Mouse (Mus musculus) small intestine, adult 2 months (tissue): ENCODE results near the gene Slc25a15. TPM values are rescaled to one million over a fixed set of nuclear protein-coding genes. Genes with fewer than 3 reads are reported as not detected.
A peak's percentile ranks its signal among the peaks of the same experiment; 100 is the strongest.

Experiments used
- H3K27ac ChIP-seq: fragments of 200-500 bp; 2 replicates; pipeline ENCODE4 v1.5.1; 2012; ENCODE audit warnings: low read depth, low read length, control low read depth, inconsistent platforms; ENCODE audit not compliant: insufficient read depth
- H3K27me3 ChIP-seq: fragments of 200-500 bp; 2 replicates; pipeline ENCODE4 v1.6.1; 2012; ENCODE audit warnings: mild to moderate bottlenecking, moderate library complexity, low read length, inconsistent platforms; ENCODE audit not compliant: control insufficient read depth, insufficient read depth
- H3K36me3 ChIP-seq: fragments of 200-500 bp; 2 replicates; pipeline ENCODE4 v1.6.1; 2012; ENCODE audit warnings: mild to moderate bottlenecking, low read length, control low read depth, inconsistent platforms; ENCODE audit not compliant: control insufficient read depth, insufficient read depth
- H3K4me1 ChIP-seq: fragments of 200-500 bp; 2 replicates; pipeline ENCODE4 v1.6.1; 2012; ENCODE audit warnings: low read length, inconsistent platforms, mixed read lengths; ENCODE audit not compliant: control insufficient read depth, insufficient read depth, insufficient read length
- H3K4me3 ChIP-seq: fragments of 200-500 bp; 2 replicates; pipeline ENCODE4 v1.5.1; 2012; ENCODE audit warnings: low read depth, mild to moderate bottlenecking, control low read depth, inconsistent platforms, low read length, moderate library complexity
- CTCF ChIP-seq: fragments of 200-500 bp; IDR thresholded peaks from 2 replicates; pipeline ENCODE4 v1.5.1; 2012; ENCODE audit warnings: low read depth, mild to moderate bottlenecking, control low read depth, inconsistent platforms, low read length, moderate library complexity, mixed read lengths; ENCODE audit not compliant: insufficient replicate concordance, insufficient read length; ENCODE audit errors: extremely low read depth
- POLR2A ChIP-seq: fragments of 200-500 bp; IDR thresholded peaks from 2 replicates; pipeline ENCODE4 v1.6.1; 2012; ENCODE audit warnings: low read depth, mild to moderate bottlenecking, control low read depth, inconsistent platforms, low read length, moderate library complexity
- WGBS: fragments of 180-500 bp; shearing (Covaris S2); methylation state at CpG from one replicate; pipeline ENCODE4 v1.1.7; 2018; 5-methylcytosine and 5-hydroxymethylcytosine counted together
- polyA plus RNA-seq: library from polyadenylated mRNA; depleted of rRNA; stranded (reverse); fragments of >200 nt; gene quantifications from 2 replicates; pipeline ENCODE4 v1.2.3, GENCODE M21; 2012

The Slc25a15 gene
- polyA plus RNA-seq, 1 experiment: 52.2 TPM

GRCm38 (mm10) chr8:22399285-22399880, 986 bp upstream of the Slc25a15 start:
- H3K27me3 ChIP-seq: no peaks in the 10 kb centered on the region
- H3K36me3 ChIP-seq: peaks cover 4% of the 10 kb centered on the region; the same call in 1 of the 2 replicates
- TF ChIP-seq CTCF: peak; percentile 11; the same call in 1 of the 2 replicates
- no peak for TF ChIP-seq POLR2A
- WGBS: 64% methylated on average over 8 of the region's 8 CpGs
- H3K27ac ChIP-seq: peak overlapping the region; percentile 89; the same call in 1 of the 2 replicates
- peaks cover 5% of the 10 kb centered on the region; the same call in 1 of the 2 replicates for H3K4me1 ChIP-seq
- H3K4me3 ChIP-seq: no peak overlapping the region; the same call in 1 of the 2 replicates

GRCm38 (mm10) chr8:22397811-22398141, 621 bp downstream of the Slc25a15 start:
- peak overlapping the region; percentile 65 for H3K27ac ChIP-seq
- WGBS: 0% methylated on average over 13 of the region's 13 CpGs
- no peak for TF ChIP-seq CTCF
- no peak for TF ChIP-seq POLR2A
- H3K36me3 ChIP-seq: peaks cover 13% of the 10 kb centered on the region
- H3K4me1 ChIP-seq: peaks cover 10% of the 10 kb centered on the region; the same call in 1 of the 2 replicates
- H3K4me3 ChIP-seq: peak overlapping the region; percentile 84
- no peaks in the 10 kb centered on the region for H3K27me3 ChIP-seq

- peaks cover 18% of the 10 kb centered on the region for H3K4me1 ChIP-seq
- H3K27ac ChIP-seq: peak overlapping the region; percentile 85
- peak overlapping the region; percentile 32; the same call in 1 of the 2 replicates for H3K4me3 ChIP-seq
- H3K27me3 ChIP-seq: no peaks in the 10 kb centered on the region
- WGBS: 75% methylated on average over 8 of the region's 8 CpGs
- peaks cover 22% of the 10 kb centered on the region for H3K36me3 ChIP-seq
- no peak for TF ChIP-seq POLR2A
- TF ChIP-seq CTCF: no peak
Measured at GRCm38 (mm10) chr8:22395256-22395655, 3.1 kb downstream of the Slc25a15 start.

GRCm38 (mm10) chr8:22394471-22394870, 3.9 kb downstream of the Slc25a15 start:
- H3K27me3 ChIP-seq: no peaks in the 10 kb centered on the region
- peaks cover 30% of the 10 kb centered on the region for H3K36me3 ChIP-seq
- peak overlapping the region; percentile 32; the same call in 1 of the 2 replicates for H3K4me3 ChIP-seq
- H3K4me1 ChIP-seq: peaks cover 23% of the 10 kb centered on the region
- TF ChIP-seq POLR2A (no peak), CTCF (no peak)
- peak overlapping the region; percentile 85 for H3K27ac ChIP-seq
- WGBS: 33% methylated on average over 4 of the region's 4 CpGs

GRCm38 (mm10) chr8:22390766-22391463, 7.5 kb downstream of the Slc25a15 start:
- H3K27me3 ChIP-seq: no peaks in the 10 kb centered on the region
- H3K4me3 ChIP-seq: no peak overlapping the region
- peaks cover 59% of the 10 kb centered on the region for H3K36me3 ChIP-seq
- peaks cover 23% of the 10 kb centered on the region for H3K4me1 ChIP-seq
- WGBS: 21% methylated on average over 8 of the region's 8 CpGs
- peak overlapping the region; percentile 89 for H3K27ac ChIP-seq
- TF ChIP-seq CTCF: peak; percentile 20; the same call in 1 of the 2 replicates
- TF ChIP-seq POLR2A: no peak

- peaks cover 18% of the 10 kb centered on the region for H3K4me1 ChIP-seq
- peaks cover 65% of the 10 kb centered on the region for H3K36me3 ChIP-seq
- TF ChIP-seq POLR2A: no peak
- TF ChIP-seq CTCF: no peak
- WGBS: 65% methylated on average over 10 of the region's 10 CpGs
- no peak overlapping the region for H3K4me3 ChIP-seq
- H3K27me3 ChIP-seq: no peaks in the 10 kb centered on the region
- H3K27ac ChIP-seq: peak overlapping the region; percentile 88
Measured at GRCm38 (mm10) chr8:22389874-22390273, 8.5 kb downstream of the Slc25a15 start.

- H3K4me3 ChIP-seq: no peak overlapping the region
- H3K27ac ChIP-seq: no peak overlapping the region
- H3K4me1 ChIP-seq: peaks cover 6% of the 10 kb centered on the region; the same call in 1 of the 2 replicates
- peaks cover 90% of the 10 kb centered on the region for H3K36me3 ChIP-seq
- no peaks in the 10 kb centered on the region for H3K27me3 ChIP-seq
- TF ChIP-seq CTCF (no peak), POLR2A (no peak)
- 82% methylated on average over 6 of the region's 6 CpGs for WGBS
Measured at GRCm38 (mm10) chr8:22385158-22385557, 13.2 kb downstream of the Slc25a15 start.
